Mouse (Mus musculus) megakaryocyte, embryonic 14.5 days (primary cell): Measurements from ENCODE around the gene Nfkbie. TPM values are rescaled to one million over a fixed set of nuclear protein-coding genes. Genes with fewer than 3 reads are reported as not detected.
A peak's percentile ranks its signal among the peaks of the same experiment; 100 is the strongest.

Experiments
- H3K27me3 ChIP-seq: replicated peaks from 2 replicates; pipeline ENCODE3; 2012; ENCODE audit warnings: inconsistent platforms
- H3K36me3 ChIP-seq: replicated peaks from 2 replicates; pipeline ENCODE3; 2012; ENCODE audit warnings: low read length, inconsistent platforms, mixed read lengths
- H3K4me1 ChIP-seq: 2 replicates; pipeline ENCODE4 v1.6.1; 2012; ENCODE audit warnings: inconsistent platforms
- H3K4me3 ChIP-seq: replicated peaks from 2 replicates; pipeline ENCODE3; 2012; ENCODE audit warnings: moderate library complexity, mild to moderate bottlenecking, inconsistent platforms
- H3K9me3 ChIP-seq: 2 replicates; pipeline ENCODE4 v1.6.1; 2012; ENCODE audit warnings: inconsistent platforms
- FLI1 ChIP-seq: IDR thresholded peaks from 2 replicates; pipeline ENCODE4 v1.6.1; 2012; ENCODE audit warnings: low read length, inconsistent platforms, mixed read lengths
- GATA1 ChIP-seq: IDR thresholded peaks from 3 replicates; pipeline ENCODE4 v1.6.1; 2012; ENCODE audit warnings: mixed read lengths, low read length, inconsistent platforms, borderline replicate concordance
- polyA plus RNA-seq: library from polyadenylated mRNA; stranded (reverse); fragments of >175 nt; gene quantifications from 2 replicates; pipeline ENCODE4 v1.2.3, GENCODE M21; 2012; ENCODE audit warnings: low replicate concordance; ENCODE audit not compliant: insufficient read depth

The Nfkbie gene
- polyA plus RNA-seq, 1 experiment, result 9.1 TPM

DNA sequence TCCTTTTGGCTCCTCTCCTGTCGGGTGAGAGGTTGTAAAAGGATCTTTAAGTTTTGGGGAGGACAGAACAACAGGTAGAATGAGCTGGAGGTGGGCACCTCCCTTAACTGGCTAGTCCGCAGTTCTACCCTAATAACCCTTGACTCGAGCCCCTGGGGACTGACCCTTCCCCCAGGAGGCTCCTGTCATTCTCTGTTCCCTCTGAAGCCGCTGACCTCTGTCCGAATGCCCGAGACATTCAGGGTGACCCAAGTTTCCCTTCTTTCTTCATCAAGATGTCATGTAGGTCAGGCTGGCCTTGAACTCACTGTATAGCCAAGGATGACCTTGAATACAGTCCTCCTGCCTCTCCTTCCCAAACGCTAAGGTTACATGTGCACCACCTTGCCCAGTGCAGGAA, 32.9 kb downstream of the Nfkbie start:
- Histone ChIP-seq H3K27me3 (peaks cover 67% of the 10 kb centered on the region), H3K9me3 (peaks cover 11% of the 10 kb centered on the region), H3K36me3 (peaks cover 31% of the 10 kb centered on the region), H3K4me3 (no peak overlapping the region), H3K4me1 (peaks cover 48% of the 10 kb centered on the region)
- TF ChIP-seq FLI1, result no peak
- no peak for TF ChIP-seq GATA1

DNA sequence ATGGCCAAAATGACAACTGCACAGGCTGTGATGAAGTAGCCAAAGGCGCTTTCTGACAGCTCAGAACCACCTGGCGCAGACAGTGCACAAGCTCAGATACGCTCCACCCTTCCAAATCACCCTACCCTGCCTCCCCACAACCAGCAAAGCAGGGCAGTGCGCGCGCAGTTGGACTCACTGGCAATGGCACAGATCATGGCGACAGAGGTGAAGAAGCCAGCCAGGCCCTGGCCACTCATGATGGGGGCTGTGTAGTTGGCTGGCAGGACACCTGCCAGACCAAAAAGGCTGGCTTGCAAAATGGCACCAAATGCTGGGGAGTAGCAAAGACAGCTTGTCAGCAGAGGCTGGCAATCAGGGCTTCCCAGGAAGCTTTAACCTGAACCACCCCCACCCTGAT, 33.7 kb downstream of the Nfkbie start:
- H3K27me3 ChIP-seq, result peaks cover 75% of the 10 kb centered on the region
- H3K4me3 ChIP-seq, result no peak overlapping the region
- peaks cover 53% of the 10 kb centered on the region for H3K4me1 ChIP-seq
- TF ChIP-seq FLI1, result no peak
- no peak for TF ChIP-seq GATA1
- H3K36me3 ChIP-seq, result peaks cover 31% of the 10 kb centered on the region
- H3K9me3 ChIP-seq, result peaks cover 11% of the 10 kb centered on the region

DNA sequence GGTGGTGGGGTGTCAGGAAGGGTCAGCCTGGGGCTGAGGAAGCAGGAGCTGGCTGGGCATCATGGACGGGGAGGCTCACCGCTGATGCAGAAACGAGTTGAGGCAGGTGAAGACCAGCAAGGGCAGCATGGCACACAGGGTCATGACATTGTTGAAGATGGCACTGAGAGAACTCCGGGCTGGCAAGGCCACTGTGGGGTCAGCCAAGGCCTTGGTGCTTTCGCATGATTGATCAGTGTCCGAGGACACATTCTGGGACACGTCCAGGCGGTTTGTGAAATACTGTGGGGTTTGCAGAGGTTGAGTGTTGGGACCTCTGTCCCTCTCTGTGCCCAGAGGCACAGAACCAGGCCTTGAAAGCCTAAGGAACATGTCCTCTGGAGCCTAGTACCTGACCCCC, 34.3 kb downstream of the Nfkbie start:
- no peak overlapping the region for H3K4me3 ChIP-seq

DNA sequence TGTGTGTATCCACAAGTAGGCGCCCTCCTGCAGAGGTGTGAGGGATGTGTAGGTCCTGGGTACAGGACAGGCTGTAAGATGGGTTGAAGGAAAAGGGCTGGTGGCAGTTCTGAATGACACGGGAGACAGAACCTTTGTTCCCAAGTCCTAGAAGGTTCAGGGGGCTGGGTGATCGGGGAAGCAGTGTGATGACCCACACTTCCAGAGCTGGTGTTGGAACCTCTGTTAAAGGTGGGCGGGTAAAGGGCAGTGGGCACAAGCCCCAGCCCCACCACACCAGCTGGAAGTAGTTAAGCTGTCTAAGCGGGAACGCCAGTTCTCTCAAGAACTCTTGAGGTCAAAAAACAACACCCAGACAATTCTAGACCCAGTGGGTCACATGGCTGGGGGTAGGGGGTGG, 34.9 kb downstream of the Nfkbie start:
- TF ChIP-seq FLI1, result no peak
- TF ChIP-seq GATA1, result no peak
- Histone ChIP-seq H3K9me3 (peaks cover 11% of the 10 kb centered on the region), H3K4me1 (peaks cover 53% of the 10 kb centered on the region), H3K27me3 (peaks cover 80% of the 10 kb centered on the region), H3K4me3 (no peak overlapping the region), H3K36me3 (peaks cover 31% of the 10 kb centered on the region)

More for the DNA sequence above, 34.3 kb downstream of the Nfkbie start:
- Histone ChIP-seq H3K4me1 (peaks cover 53% of the 10 kb centered on the region), H3K36me3 (peaks cover 31% of the 10 kb centered on the region), H3K9me3 (peaks cover 11% of the 10 kb centered on the region), H3K27me3 (peaks cover 78% of the 10 kb centered on the region)
- TF ChIP-seq GATA1, result no peak
- TF ChIP-seq FLI1, result no peak

DNA sequence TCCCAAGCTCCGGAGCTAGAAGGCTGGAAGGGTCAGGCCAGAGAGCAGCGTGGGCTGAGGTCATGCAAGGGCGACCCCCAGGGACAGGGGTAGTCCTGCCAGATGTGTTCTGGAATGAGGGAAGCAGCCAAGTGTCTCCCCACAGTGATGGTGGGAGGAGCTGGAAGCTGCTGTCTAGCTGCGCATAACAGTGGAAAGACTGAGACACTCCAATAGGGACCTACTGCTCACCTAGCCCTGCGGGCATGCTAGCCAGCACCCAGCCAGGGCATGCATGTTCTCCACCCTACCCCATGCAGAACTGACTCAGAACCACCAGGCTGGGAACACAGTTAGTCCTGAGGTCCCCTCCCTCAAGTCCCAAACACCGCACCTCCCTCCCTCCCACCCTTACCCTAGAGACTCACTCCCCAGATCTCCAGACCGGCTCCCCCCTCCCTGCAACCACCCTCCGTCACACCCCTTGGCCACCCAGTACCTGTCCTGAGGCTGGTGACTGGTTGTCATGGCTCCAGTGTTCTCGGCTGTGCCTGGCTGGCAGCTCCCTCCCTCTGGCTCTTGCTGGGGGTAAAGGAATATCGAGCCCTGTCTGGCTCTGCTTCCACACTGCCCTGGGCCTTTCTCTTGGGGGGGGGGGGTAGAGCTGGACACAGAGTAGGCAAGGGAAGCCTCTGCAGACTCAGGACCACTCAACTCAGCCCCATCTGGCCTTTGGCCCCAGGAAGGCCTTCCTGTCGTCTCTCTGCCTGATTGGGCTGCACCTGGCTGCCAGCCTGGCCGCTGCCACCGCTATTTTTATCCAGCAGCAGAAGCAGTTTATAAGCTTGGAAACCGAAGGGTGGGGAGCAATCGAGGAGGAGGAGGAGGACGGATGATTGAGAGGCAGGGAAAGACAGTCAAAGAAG, 36.5 kb downstream of the Nfkbie start:
- peaks cover 61% of the 10 kb centered on the region for H3K4me1 ChIP-seq
- peaks cover 20% of the 10 kb centered on the region for H3K36me3 ChIP-seq
- peaks cover 87% of the 10 kb centered on the region for H3K27me3 ChIP-seq
- H3K4me3 ChIP-seq, result no peak overlapping the region
- H3K9me3 ChIP-seq, result peaks cover 2% of the 10 kb centered on the region; the same call in 1 of the 2 replicates
- no peak for TF ChIP-seq GATA1
- TF ChIP-seq FLI1, result no peak

DNA sequence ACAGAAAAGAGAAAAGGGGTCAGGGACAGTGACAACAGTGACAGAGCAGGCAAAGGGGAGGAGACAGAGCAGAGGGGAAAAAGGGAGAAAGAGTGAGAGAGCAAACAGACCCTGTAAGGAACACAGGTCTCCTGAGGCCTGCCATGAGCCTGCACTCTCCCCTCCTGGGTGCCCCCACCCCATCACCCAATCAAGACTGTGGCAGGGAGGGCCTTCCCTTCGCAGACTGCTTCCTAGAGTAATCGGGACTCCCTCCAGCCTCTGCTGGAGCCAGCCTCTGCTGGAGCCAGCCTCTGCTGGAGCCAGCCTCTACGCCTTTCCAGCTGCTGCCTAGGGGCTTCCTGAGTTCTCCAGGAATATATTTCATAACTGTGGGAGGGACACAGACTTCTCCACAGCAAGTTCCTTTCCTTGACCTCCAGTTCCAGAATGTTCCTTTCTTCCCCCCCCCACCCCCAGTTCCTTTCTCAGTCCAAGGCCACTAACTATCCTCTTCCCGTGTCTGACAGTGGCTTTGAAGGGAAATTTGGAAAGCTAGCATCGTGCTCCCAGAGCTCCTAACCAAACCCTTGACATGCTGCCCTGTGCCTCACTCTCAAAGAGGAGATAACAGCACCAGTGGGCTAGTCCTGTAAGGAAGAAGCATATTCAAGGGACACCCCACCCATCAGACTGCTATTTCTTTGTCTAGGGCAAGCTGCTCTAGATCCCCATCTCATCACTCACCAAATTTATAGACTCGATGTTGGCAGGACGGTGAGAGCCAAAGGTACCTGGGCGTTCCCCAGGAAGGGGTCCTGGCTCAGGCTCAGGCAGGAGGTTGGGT, 37.3 kb downstream of the Nfkbie start:
- H3K36me3 ChIP-seq, result peaks cover 16% of the 10 kb centered on the region
- no peak overlapping the region for H3K4me3 ChIP-seq
- no peaks in the 10 kb centered on the region for H3K9me3 ChIP-seq
- TF ChIP-seq GATA1 (no peak), FLI1 (no peak)
- H3K27me3 ChIP-seq, result peaks cover 91% of the 10 kb centered on the region
- H3K4me1 ChIP-seq, result peaks cover 65% of the 10 kb centered on the region

DNA sequence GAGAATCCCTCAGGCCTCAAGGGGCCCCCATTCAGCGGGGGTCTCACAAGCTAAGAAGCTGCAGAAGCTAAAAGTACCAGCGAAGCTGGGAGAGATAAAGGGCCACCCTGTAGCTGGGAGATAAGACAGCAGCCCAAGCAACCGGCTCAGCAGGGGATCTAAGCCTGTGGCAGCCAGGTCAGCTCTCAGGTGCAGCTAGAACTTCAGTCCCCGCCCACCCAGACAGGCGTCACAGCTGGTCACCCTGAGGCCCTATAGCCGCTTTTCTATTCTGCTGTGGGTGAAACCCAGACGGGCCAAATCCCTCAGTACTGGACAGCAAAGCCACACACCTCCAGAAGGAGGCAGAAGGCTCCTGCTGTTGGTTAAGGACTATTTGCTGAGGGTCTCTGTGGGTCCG, 38.0 kb downstream of the Nfkbie start:
- Histone ChIP-seq H3K36me3 (peaks cover 15% of the 10 kb centered on the region), H3K4me1 (peaks cover 65% of the 10 kb centered on the region), H3K4me3 (no peak overlapping the region), H3K27me3 (peaks cover 93% of the 10 kb centered on the region), H3K9me3 (no peaks in the 10 kb centered on the region)
- no peak for TF ChIP-seq FLI1

DNA sequence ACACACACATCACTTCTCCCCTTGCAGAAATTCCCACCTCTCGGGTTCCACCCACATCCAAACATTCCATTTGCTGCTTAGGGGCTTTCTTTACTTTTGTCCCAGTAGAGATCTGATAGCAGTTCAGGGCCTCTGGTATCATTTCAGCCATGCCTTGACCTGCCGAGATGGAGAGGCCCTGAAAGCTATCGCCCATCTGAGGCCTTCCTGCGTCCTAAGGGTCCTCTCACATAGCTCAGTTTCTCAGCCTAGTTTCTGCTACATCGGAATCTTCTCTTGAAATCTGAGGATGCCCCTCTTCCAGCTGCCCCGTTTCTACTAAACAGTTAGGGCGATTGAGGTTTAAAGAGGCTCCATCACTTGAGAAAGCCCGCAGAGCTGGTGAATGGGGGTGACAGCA, 38.7 kb downstream of the Nfkbie start:
- TF ChIP-seq GATA1, result no peak
- no peak for TF ChIP-seq FLI1
- peak overlapping the region; percentile 92 for H3K4me3 ChIP-seq
- H3K4me1 ChIP-seq, result peaks cover 65% of the 10 kb centered on the region
- H3K27me3 ChIP-seq, result peaks cover 92% of the 10 kb centered on the region
- no peaks in the 10 kb centered on the region for H3K9me3 ChIP-seq
- peaks cover 8% of the 10 kb centered on the region for H3K36me3 ChIP-seq

DNA sequence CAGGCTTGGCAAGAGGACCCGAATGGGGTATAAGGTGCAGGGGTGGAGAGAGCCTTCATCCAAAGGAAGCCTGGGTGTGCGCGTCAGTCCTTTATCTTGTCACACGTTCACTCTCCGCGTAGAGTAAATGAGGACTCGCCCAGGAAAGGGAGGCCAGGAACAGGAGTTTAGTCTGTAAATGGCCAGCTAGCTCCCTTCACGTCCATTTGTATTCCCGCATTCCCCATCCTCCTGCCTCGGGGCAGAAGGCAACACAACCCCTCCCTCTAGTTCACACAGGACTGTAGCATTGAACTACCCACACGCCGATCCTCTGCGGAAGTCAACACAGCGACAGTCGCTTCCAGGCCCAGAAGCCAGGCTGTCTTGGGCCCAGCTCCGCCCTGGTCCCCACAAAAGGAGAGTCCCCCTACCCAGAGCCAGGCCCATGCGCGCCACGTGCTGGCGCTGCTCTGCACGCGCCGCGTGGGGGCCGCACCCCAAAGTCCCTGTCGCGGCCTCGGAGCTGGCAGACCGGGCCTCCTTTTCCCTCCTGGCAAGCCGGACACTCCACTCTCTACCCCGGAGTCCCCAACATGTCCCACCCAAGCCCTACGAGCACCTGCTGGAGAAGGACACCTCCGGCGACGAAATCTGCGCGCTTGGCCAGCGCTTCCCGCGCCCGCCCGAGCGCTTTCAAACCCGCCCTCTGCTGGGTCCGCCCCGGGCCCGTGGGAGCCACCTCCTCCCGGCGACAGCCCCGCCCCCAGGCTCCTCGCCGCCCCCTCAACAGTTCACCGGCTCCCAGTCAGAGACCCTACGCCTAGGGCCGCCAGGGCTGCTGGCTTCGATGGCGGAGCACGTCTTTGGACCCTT, 39.6 kb downstream of the Nfkbie start:
- Histone ChIP-seq H3K9me3 (no peaks in the 10 kb centered on the region), H3K36me3 (no peaks in the 10 kb centered on the region), H3K27me3 (peaks cover 92% of the 10 kb centered on the region), H3K4me1 (peaks cover 69% of the 10 kb centered on the region), H3K4me3 (peak overlapping the region; percentile 92)
- TF ChIP-seq GATA1 (no peak), FLI1 (no peak)
